Mouse (Mus musculus): Measurements from ENCODE around the gene Htatip2.

The Htatip2 gene

DNA sequence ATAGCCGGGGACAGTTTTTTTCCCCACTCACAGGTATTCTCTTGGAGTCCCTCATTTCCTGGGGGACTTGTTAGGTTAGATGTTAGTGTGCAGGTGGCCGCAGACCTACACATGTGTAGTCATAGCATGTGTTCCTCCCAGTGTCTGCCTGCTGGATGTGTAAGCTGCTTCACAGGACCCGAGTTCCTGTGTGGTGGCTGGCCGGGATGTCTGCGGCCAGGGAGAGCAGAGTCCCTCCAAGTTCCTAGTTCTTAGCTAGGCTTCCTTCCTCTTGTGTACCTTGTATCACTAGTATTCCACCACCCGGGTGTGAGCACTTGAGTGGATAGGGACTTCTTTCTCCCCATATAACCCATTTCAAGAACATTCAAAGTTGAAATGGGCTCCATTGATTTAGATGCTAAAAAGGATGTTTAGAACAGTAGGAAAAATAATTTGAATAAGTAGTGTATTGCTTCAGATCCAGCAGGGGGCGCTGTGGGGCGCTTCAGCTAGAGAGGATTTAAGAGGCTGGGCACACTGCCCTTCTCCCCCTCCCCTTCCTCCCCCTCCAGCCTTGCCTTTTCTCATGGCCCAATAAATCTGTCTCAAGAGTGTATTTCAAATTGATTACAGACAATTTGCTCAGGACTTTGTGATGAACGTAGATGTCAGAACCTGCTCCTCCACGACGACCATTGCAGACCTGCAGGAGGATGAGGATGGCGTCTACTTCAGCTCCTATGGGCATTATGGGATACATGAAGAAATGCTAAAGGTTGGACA is 27.9 kb downstream of the Htatip2 start:
- no peak for DNase-seq (ENCODE audit: low read depth, low spot score)

DNA sequence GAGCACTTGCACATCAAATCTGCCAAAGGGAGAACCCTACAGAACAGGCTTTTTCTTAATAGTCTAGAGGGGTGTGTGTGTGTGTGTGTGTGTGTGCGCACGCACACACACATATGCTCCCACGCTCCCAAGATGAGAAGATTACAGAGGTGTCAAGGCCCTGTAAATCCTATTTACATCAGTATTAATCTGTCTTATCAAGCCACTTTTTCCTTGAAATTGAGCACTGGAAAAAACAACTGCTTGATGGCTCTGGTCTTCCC is 28.4 kb downstream of the Htatip2 start:
- no peak for DNase-seq (ENCODE audit: low read depth, low spot score)

DNA sequence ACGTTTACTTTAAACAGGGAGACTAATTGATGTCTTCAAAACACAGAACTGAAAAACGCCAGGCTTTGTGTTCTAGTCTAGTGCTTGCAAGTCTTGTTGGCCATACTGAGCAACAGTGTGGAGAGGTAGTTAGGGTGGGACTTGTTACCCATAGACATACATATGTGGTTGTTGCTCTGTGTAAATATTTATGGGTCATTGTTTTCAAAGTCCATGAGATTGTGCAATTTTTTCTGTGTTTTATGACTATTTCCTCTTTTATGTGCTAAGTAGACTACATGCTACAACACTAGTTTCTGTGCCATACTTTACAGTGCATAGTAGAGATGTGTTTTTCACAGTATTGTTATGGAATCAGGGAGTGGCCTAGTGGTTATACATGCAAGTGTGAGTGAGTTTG is 35.4 kb downstream of the Htatip2 start:
- DNase-seq (ENCODE audit: low read depth, low spot score) = no peak

DNA sequence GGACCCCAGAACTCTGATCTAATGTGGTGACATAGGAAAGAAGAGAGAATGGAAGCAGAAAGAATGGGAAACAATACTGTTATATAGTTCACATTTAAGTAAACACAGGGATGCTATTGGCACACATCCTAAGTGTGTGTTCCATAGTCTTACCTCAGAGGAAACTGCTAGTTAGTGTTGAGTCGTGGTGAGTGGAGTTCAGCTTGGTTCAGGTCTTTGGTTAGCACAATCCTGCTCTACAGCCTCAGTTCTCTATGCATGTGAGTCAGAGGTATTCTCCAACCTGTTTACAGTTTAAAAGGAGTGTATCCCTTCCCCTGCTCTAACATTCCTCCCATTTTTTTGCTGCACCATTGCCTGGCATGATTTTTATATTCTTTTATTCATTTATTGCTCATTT is 38.3 kb downstream of the Htatip2 start:
- DNase-seq (ENCODE audit: low read depth, low spot score) = no peak

DNA sequence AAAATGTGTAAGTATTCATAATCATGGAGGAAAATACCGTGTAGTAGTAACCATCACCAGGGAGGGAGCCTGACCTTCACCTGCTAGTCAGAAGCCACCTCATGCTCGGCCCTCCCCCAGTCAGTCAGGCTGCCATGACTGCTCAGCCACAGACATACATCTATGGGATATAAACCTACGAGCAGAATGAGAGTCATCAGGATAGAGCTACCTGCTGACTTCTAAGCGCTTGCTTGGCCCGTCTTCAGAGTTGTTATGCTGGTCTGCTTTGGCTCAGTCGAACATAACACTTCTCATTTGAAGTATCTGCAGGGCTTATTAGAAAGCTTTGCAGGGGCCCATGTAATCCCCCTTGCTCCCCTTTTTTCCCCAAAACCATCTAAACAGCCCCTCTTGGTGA is 44.6 kb downstream of the Htatip2 start:
- no peak for DNase-seq (ENCODE audit: low read depth, low spot score)

DNA sequence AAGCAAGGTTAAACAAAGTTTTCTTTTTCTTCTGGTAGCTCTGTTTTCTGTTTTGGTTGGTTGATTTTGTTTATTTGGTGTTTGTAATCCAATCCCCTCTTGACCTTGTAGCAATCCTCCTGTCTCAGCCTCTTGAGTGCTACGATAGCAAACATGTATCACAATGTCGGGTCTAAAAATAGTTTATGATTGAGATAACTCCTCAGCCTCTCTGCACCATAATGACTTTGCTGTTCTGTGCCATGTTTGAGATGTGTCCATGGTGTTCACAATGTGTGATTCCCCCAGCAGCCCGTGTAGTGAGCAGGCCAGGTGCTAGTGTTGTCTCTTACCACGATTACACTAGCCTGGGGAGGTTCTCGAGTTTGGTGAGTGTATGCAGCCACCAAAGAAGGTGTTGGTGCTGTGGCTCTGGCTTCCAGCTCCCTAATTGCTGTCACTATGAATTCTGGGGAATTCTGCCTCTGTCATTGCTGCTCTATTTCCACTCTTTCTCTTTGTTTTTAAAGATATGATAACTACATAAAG is 45.8 kb downstream of the Htatip2 start:
- DNase-seq (ENCODE audit: low read depth, low spot score) = no peak

DNA sequence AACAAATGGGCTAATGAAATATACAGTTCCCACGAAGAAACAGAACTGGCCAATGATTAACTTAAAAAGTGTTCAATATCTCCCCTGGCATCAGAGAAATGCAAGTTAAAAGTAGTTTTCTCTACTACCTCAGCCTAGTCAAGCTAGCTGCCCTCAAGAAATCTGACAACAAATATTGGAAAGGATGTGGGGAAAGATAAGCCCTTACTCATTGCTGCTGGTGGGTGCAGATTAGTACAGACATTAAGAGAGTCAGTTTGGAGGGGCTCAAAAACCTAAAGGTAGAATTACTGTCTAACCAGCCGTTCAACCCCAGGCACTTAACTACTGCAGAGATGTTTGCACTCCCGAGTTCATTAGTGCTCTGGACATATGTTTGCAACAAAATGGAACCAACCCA is 46.7 kb downstream of the Htatip2 start:
- no peak for DNase-seq (ENCODE audit: low read depth, low spot score)

DNA sequence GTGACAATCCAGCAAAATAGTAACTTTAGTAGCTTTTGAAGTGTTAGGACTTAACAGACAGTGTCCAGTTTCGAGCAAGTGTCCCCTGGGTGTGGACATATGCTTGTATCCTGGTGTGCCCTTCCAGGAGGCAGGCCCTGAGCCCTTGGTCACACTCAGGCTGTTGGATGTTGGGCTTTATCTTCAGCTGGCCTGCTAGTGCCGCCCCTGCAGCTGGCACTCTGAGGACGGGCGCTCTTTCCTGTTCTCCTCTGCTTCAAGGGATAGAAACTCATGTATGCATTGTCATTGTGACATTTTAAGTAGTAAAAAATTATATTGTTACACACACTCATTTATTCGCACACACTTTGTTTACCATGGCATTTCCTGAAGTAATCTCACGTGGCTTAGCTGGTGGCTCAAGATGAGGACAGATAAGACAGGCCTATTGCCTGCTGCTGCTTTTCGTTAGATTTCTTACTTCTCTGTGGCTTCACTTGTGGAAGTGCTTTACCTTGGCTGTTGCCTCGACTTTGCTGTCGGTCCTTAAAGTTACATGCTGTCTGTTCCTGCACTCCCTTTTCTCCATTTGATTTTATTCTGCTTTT is 48.3 kb downstream of the Htatip2 start:
- no peak for DNase-seq (ENCODE audit: low read depth, low spot score)

DNA sequence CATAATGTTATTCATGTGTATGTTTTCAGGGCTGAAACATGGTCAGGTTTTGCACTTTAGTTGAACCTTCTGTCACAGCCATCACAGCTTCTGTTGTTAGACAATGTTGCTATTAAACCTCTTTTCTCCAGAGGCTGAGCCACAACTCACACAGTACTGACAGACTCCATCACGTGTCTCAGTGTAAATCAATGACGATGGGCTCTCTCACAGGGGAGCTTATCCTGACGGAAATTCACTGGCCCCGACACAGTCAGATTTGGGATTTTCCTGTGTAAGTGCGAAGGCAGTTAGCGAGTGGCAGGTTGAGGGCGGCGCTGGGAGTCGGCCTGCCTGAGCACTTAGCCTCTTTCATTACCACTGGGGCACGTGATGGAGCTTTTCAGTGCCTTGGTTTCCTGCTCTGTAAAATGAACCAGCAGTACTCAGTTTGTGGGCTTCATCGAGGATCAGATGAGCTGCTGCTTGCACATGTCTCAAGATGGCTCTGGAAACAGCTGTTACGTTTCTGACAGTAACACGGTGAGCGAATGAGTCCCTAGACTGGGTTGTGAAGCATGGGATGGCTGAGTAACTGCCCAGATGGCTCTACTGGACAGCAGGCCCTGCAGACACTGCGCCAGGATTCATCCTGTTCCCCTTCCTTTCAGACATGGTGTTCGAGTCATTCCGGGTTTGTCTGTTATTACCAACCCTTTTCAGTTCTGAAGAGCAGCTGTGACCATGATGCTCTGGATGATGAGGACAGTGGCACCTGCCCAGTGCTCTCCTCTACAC is 49.1 kb downstream of the Htatip2 start:
- DNase-seq (ENCODE audit: low read depth, low spot score) = no peak

DNA sequence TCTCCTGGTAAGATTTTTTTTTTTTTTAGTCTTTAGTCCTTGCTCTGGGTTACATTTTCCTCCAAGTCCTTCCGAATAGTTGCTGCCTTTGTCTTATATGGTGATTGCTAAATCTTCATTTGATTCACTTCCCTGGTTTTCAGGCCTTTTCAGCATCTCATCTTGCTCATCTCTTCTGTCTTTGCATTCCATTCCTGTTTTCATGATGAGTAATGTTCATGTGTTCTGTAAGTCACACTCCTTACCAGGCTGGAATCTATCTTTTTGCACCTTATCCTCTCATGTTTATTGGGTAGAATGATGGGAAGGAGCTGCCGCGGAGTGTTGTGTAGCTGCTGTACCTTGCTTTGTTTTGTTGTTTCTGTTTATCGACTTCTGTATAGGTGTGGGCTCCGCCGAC is 50.2 kb downstream of the Htatip2 start:
- DNase-seq (ENCODE audit: low read depth, low spot score) = no peak

DNA sequence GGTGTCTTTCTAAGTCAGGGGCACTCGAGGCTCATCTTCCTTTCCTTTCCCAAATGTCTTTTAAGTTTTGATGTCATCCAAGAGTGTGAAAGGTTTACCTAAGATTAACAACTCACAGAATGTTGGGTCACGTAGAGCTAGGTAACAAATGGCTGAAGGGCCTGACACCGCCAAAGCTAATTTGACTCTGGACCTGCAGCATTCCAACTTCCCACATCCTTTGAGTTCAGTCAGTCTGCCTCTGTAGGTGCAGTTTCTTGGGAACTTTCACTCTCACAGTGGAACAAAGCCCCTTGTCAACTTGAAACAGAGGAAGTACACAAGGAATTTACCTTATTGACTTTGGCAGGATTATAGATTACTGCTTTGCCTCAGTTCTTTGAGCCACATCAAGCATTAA is 50.6 kb downstream of the Htatip2 start:
- DNase-seq (ENCODE audit: low read depth, low spot score) = no peak

DNA sequence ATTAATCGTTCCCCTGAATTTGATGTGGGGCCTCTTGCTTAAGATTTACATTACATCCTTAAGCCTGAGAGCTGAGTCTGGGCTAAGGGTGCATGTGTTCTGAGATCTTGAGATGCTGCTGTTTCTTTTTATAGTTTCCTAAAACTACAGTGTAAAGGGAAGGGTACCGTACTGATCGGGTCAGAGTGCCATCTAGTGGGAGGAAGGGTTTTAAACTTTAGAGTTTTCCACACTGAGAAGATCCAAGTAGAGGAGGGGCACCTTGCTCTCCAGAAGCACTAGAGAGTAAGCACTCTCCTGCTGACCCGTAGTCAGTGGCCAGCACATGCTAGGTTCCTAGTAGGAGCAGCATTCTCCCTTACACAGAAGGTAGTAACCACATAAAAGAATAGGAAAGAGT is 52.4 kb downstream of the Htatip2 start:
- no peak for DNase-seq (ENCODE audit: low read depth, low spot score)

DNA sequence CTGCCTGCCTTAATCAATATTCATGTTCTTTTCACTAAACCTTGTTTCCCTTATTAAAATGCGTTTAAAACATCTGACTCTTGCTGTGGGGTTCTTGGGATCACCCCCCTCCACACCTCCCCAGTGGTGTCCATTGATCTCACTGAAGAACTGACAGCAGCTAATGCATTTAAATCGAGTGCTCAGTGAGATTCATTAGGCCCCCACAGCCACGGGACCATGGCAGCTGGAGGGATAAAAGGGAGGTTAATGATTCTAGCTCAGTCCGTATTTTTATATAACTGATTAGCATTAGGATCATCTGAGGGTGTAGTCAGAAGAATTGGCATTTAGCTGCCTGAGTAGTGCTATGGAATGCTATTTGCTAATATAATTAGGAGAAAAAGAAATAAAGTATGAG is 60.5 kb downstream of the Htatip2 start:
- DNase-seq (ENCODE audit: low read depth, low spot score) = no peak

DNA sequence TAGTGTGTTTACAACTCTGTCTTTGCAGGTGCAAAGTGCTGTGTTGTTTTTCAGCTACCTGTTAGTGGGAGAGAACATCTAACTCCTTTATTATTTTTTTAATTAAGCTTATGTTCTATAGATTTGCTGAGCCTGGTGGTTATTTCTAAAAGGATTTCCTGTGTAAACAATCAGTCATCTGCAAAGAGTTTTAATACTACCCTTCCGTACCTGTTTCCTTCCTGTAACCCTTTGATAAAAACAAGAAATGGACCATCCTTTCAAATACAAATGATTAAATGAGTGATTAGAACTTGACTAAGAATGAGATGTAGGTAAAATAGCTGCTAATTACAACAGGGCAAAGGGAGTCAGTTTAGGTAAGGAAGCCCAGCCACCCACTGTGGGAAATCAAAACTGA is 62.5 kb downstream of the Htatip2 start:
- DNase-seq (ENCODE audit: low read depth, low spot score) = no peak

DNA sequence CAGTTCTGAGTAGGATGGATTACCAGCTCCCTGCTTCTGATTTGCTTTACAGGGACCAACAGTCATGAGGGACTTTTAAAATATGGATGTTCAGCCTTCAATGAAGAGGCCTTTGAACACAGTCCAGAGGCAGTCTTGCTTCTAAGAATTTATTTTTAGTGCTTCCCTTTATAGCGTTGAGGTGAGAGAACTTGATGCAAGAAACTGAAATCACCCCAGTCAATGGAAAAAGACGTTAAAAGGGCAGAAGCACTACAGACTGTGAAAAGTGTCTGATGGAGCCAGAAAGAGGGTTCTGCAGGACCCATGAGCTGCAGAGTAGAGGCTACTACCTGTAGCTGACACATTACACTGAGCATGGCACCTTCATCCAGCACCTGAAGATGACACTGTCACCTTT is 63.1 kb downstream of the Htatip2 start:
- no peak for DNase-seq (ENCODE audit: low read depth, low spot score)

Data from brain, embryonic 18.5 days (tissue).